Mouse (Mus musculus): ENCODE results near the gene Rhox8. TPM values are rescaled to one million over a fixed set of nuclear protein-coding genes. Genes with fewer than 3 reads are reported as not detected.
"Not testable (repeated sequence)": the region's sequence is repeated elsewhere in the genome, so short reads cannot be mapped to it uniquely, and the experiment has no call there.

The Rhox8 gene
- not detected in 2 replicates for polyA plus RNA-seq (2012; rRNA removed)

GRCm38 (mm10) chrX:37878844-37879243 is at the start of gene Rhox8:
Gene Rhox8, minus strand, starts transcription at chrX:37878944.
- no peak for DNase-seq (ENCODE audit: low read depth)
- TF ChIP-seq POLR2A (IDR thresholded peaks at IDR 0.05; ENCODE audit: borderline replicate concordance, extremely low read depth, insufficient read depth, insufficient read length, poor library complexity, severe bottlenecking) (no peak), CTCF (IDR thresholded peaks at IDR 0.05; ENCODE audit: borderline replicate concordance, extremely low read depth, insufficient read depth, insufficient read length) (no peak)

GRCm38 (mm10) chrX:37916311-37916710 is 37.6 kb upstream of the Rhox8 start:
- TF ChIP-seq POLR2A (IDR thresholded peaks at IDR 0.05; ENCODE audit: borderline replicate concordance, extremely low read depth, insufficient read depth, insufficient read length, poor library complexity, severe bottlenecking), result no peak
- no peak for DNase-seq (ENCODE audit: low read depth)

GRCm38 (mm10) chrX:37908581-37908980 is 29.8 kb upstream of the Rhox8 start:
- DNase-seq (ENCODE audit: low read depth), result no peak
- TF ChIP-seq CTCF (IDR thresholded peaks at IDR 0.05; ENCODE audit: borderline replicate concordance, extremely low read depth, insufficient read depth, insufficient read length) (peak; percentile 27; the same call in 1 of the 2 replicates), POLR2A (IDR thresholded peaks at IDR 0.05; ENCODE audit: borderline replicate concordance, extremely low read depth, insufficient read depth, insufficient read length, poor library complexity, severe bottlenecking) (no peak)

- TF ChIP-seq CTCF (IDR thresholded peaks at IDR 0.05; ENCODE audit: borderline replicate concordance, extremely low read depth, insufficient read depth, insufficient read length) (no peak), POLR2A (IDR thresholded peaks at IDR 0.05; ENCODE audit: borderline replicate concordance, extremely low read depth, insufficient read depth, insufficient read length, poor library complexity, severe bottlenecking) (no peak)
- DNase-seq (ENCODE audit: low read depth), result peak; percentile 1
Observed at GRCm38 (mm10) chrX:37903727-37904126, 25.0 kb upstream of the Rhox8 start.

- not testable (repeated sequence) for DNase-seq (ENCODE audit: low read depth)
Observed at GRCm38 (mm10) chrX:37901670-37902069, 22.9 kb upstream of the Rhox8 start, which contains the start of gene Rhox9. Gene Rhox9, minus strand, starts transcription at chrX:37901770.

- not testable (repeated sequence) for DNase-seq (ENCODE audit: low read depth)
Observed at GRCm38 (mm10) chrX:37897132-37897531, 18.4 kb upstream of the Rhox8 start, which contains the start of gene Rhox7b. Gene Rhox7b, minus strand, starts transcription at chrX:37897232.

- no peak for TF ChIP-seq CTCF (IDR thresholded peaks at IDR 0.05; ENCODE audit: borderline replicate concordance, extremely low read depth, insufficient read depth, insufficient read length)
- TF ChIP-seq POLR2A (IDR thresholded peaks at IDR 0.05; ENCODE audit: borderline replicate concordance, extremely low read depth, insufficient read depth, insufficient read length, poor library complexity, severe bottlenecking), result no peak
- DNase-seq (ENCODE audit: low read depth), result no peak
Observed at GRCm38 (mm10) chrX:37871641-37872040, 7.1 kb downstream of the Rhox8 start.

GRCm38 (mm10) chrX:37831386-37831785 is 47.4 kb downstream of the Rhox8 start, which contains the start of gene Rhox7a:
Gene Rhox7a, plus strand, starts transcription at chrX:37831686.
- not testable (repeated sequence) for DNase-seq (ENCODE audit: low read depth)

GRCm38 (mm10) chrX:37826610-37827009 is 52.1 kb downstream of the Rhox8 start, which contains the start of gene Rhox6:
Gene Rhox6, plus strand, starts transcription at chrX:37826910.
- not testable (repeated sequence) for DNase-seq (ENCODE audit: low read depth)

Other genes with a start within 250 kb of the Rhox8 start
- not detected in 2 replicates for gene Rhox2g, start 235.5 kb downstream of the Rhox8 start, polyA plus RNA-seq (2012; rRNA removed)
- gene Rhox4g, start 227.6 kb downstream of the Rhox8 start, polyA plus RNA-seq (2012; rRNA removed), result not detected in 2 replicates
- gene Rhox3h, start 210.2 kb downstream of the Rhox8 start, polyA plus RNA-seq (2012; rRNA removed), result not detected in 2 replicates
- not detected in 2 replicates for gene Rhox2h, start 205.7 kb downstream of the Rhox8 start, polyA plus RNA-seq (2012; rRNA removed)
- not detected in 2 replicates for gene Rhox5, start 74.1 kb downstream of the Rhox8 start, polyA plus RNA-seq (2012; rRNA removed)
- 0.06 and 0.14 TPM in 2 replicates for gene Rhox6, start 52.0 kb downstream of the Rhox8 start, polyA plus RNA-seq (2012; rRNA removed)
- gene Rhox7a, start 47.3 kb downstream of the Rhox8 start, polyA plus RNA-seq (2012; rRNA removed), result not detected in 2 replicates
- gene Rhox7b, start 18.3 kb upstream of the Rhox8 start, polyA plus RNA-seq (2012; rRNA removed), result not detected in 2 replicates
- gene Rhox9, start 22.8 kb upstream of the Rhox8 start, polyA plus RNA-seq (2012; rRNA removed), result not detected in 2 replicates
- not detected in 2 replicates for gene Btg1-ps1, start 139.9 kb upstream of the Rhox8 start, polyA plus RNA-seq (2012; rRNA removed)
- gene Btg1-ps2, start 164.2 kb upstream of the Rhox8 start, polyA plus RNA-seq (2012; rRNA removed), result not detected in 2 replicates
- not detected in 2 replicates for gene Rhox10, start 187.5 kb upstream of the Rhox8 start, polyA plus RNA-seq (2012; rRNA removed)
- not detected in 2 replicates for gene Rhox11, start 206.2 kb upstream of the Rhox8 start, polyA plus RNA-seq (2012; rRNA removed)
- gene Rhox12, start 232.0 kb upstream of the Rhox8 start, polyA plus RNA-seq (2012; rRNA removed), result not detected in 2 replicates
- not detected in 2 replicates for gene Rhox13, start 242.3 kb upstream of the Rhox8 start, polyA plus RNA-seq (2012; rRNA removed)